Mouse (Mus musculus): ENCODE results near the gene Ksr1.

Gene Ksr1

GRCm38 (mm10) chr11:79122556-79122955 lies 23.7 kb downstream of the Ksr1 start:
- no peak for DNase-seq (ENCODE audit: low read depth, low spot score)

GRCm38 (mm10) chr11:79120087-79120486 lies 26.1 kb downstream of the Ksr1 start:
- no peak for DNase-seq (ENCODE audit: low read depth, low spot score)

- no peak for DNase-seq (ENCODE audit: low read depth, low spot score)
Observed at GRCm38 (mm10) chr11:79118918-79119377, 27.3 kb downstream of the Ksr1 start.

- DNase-seq (ENCODE audit: low read depth, low spot score), result peak; percentile 86
Observed at GRCm38 (mm10) chr11:79116665-79117064, 29.5 kb downstream of the Ksr1 start.

- no peak for DNase-seq (ENCODE audit: low read depth, low spot score)
Observed at GRCm38 (mm10) chr11:79115659-79116058, 30.5 kb downstream of the Ksr1 start.

- peak; percentile 78 for DNase-seq (ENCODE audit: low read depth, low spot score)
Observed at GRCm38 (mm10) chr11:79114061-79114460, 32.1 kb downstream of the Ksr1 start.

GRCm38 (mm10) chr11:79113397-79113796 lies 32.8 kb downstream of the Ksr1 start:
- no peak for DNase-seq (ENCODE audit: low read depth, low spot score)

GRCm38 (mm10) chr11:79112559-79113302 lies 33.5 kb downstream of the Ksr1 start:
- no peak for DNase-seq (ENCODE audit: low read depth, low spot score)

GRCm38 (mm10) chr11:79111864-79112558 lies 34.2 kb downstream of the Ksr1 start:
- DNase-seq (ENCODE audit: low read depth, low spot score), result peak; percentile 40

GRCm38 (mm10) chr11:79110446-79110845 lies 35.8 kb downstream of the Ksr1 start:
- DNase-seq (ENCODE audit: low read depth, low spot score), result no peak

- DNase-seq (ENCODE audit: low read depth, low spot score), result no peak
Observed at GRCm38 (mm10) chr11:79107934-79108333, 38.3 kb downstream of the Ksr1 start.

GRCm38 (mm10) chr11:79104998-79105397 lies 41.2 kb downstream of the Ksr1 start:
- no peak for DNase-seq (ENCODE audit: low read depth, low spot score)

GRCm38 (mm10) chr11:79104538-79104937 lies 41.7 kb downstream of the Ksr1 start:
- no peak for DNase-seq (ENCODE audit: low read depth, low spot score)

GRCm38 (mm10) chr11:79104096-79104495 lies 42.1 kb downstream of the Ksr1 start:
- DNase-seq (ENCODE audit: low read depth, low spot score), result no peak

GRCm38 (mm10) chr11:79103461-79103869 lies 42.7 kb downstream of the Ksr1 start:
- no peak for DNase-seq (ENCODE audit: low read depth, low spot score)

- no peak for DNase-seq (ENCODE audit: low read depth, low spot score)
Observed at GRCm38 (mm10) chr11:79102280-79102679, 43.9 kb downstream of the Ksr1 start.

GRCm38 (mm10) chr11:79101568-79101967 lies 44.6 kb downstream of the Ksr1 start:
- DNase-seq (ENCODE audit: low read depth, low spot score), result no peak

GRCm38 (mm10) chr11:79099032-79099431 lies 47.2 kb downstream of the Ksr1 start:
- peak; percentile 67 for DNase-seq (ENCODE audit: low read depth, low spot score)

- no peak for DNase-seq (ENCODE audit: low read depth, low spot score)
Observed at GRCm38 (mm10) chr11:79097736-79098135, 48.5 kb downstream of the Ksr1 start.

GRCm38 (mm10) chr11:79096673-79097072 lies 49.5 kb downstream of the Ksr1 start:
- no peak for DNase-seq (ENCODE audit: low read depth, low spot score)

GRCm38 (mm10) chr11:79095713-79096112 lies 50.5 kb downstream of the Ksr1 start:
- peak; percentile 76 for DNase-seq (ENCODE audit: low read depth, low spot score)

GRCm38 (mm10) chr11:79094727-79095126 lies 51.5 kb downstream of the Ksr1 start:
- peak; percentile 85 for DNase-seq (ENCODE audit: low read depth, low spot score)
